Mouse (Mus musculus): ENCODE data around the gene Uhrf1bp1. TPM values are rescaled to one million over a fixed set of nuclear protein-coding genes. Genes with fewer than 3 reads are reported as not detected.

Gene Uhrf1bp1
- polyA plus RNA-seq, 1 experiment from 2014 or later: 4.9 TPM

- Histone ChIP-seq H3K4me2 (replicated peaks; ENCODE audit: low read depth, low read length) (no peak overlapping the region), H3K27ac (ENCODE audit: low read depth, low read length) (no peak overlapping the region), H3K4me3 (ENCODE audit: low read depth, low read length) (no peak overlapping the region), H3K36me3 (ENCODE audit: control insufficient read depth, insufficient read depth, low read length) (no peaks in the 10 kb centered on the region), H3K27me3 (ENCODE audit: control insufficient read depth, insufficient read depth, low read length) (no peaks in the 10 kb centered on the region), H3K4me1 (replicated peaks; ENCODE audit: control insufficient read depth, insufficient read depth, low read length) (no peaks in the 10 kb centered on the region), H3K9ac (ENCODE audit: low read depth, low read length) (no peak overlapping the region), H3K9me3 (ENCODE audit: control insufficient read depth, low read length) (no peaks in the 10 kb centered on the region)
- DNase-seq (ENCODE audit: low spot score) (no peak), ATAC-seq (ENCODE audit: low FRiP score) (no peak)
- WGBS: 91% methylated on average over 4 of the region's 4 CpGs
Measured at GRCm38 (mm10) chr17:27937054-27937615, 80.9 kb downstream of the Uhrf1bp1 start.

DNA sequence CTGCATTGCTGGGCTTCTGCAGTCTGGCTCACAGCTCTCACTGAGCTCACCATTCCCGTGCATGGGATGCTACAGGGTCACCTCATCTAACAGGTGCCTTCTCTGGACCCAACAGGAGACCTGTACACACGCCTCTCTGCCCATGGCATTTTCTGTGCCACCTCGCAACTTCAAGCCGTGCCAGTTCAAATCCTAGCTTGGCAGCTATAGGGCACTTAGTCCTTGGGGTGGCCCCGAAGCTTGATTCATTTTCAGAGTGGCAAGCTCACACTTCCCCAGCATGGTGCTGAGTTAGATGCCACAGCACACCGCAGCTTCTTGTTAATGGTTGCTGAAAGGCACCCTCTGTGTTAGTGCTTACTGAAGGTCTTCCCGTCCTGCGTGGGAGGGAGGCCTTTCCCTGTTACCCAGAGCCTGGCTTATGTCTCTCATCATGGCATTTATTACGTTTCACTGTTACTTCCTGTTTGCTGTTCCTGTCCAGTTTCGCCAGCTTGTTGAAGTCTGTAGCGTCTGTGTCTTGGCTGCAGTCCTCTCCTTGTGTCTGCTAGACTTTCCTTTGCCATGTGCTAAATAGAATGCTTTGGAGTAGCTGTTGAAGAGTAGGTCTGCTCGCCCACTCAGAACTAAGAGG is 82.0 kb downstream of the Uhrf1bp1 start:
- Histone ChIP-seq H3K4me3 (ENCODE audit: low read depth, low read length) (no peak overlapping the region), H3K4me2 (replicated peaks; ENCODE audit: low read depth, low read length) (no peak overlapping the region), H3K9ac (ENCODE audit: low read depth, low read length) (no peak overlapping the region), H3K27ac (ENCODE audit: low read depth, low read length) (no peak overlapping the region), H3K4me1 (replicated peaks; ENCODE audit: control insufficient read depth, insufficient read depth, low read length) (no peaks in the 10 kb centered on the region), H3K9me3 (ENCODE audit: control insufficient read depth, low read length) (no peaks in the 10 kb centered on the region), H3K36me3 (ENCODE audit: control insufficient read depth, insufficient read depth, low read length) (no peaks in the 10 kb centered on the region), H3K27me3 (ENCODE audit: control insufficient read depth, insufficient read depth, low read length) (no peaks in the 10 kb centered on the region)
- DNase-seq (ENCODE audit: low spot score): no peak
- WGBS: 84% methylated on average over 12 of the region's 12 CpGs
- no peak for ATAC-seq (ENCODE audit: low FRiP score)

DNA sequence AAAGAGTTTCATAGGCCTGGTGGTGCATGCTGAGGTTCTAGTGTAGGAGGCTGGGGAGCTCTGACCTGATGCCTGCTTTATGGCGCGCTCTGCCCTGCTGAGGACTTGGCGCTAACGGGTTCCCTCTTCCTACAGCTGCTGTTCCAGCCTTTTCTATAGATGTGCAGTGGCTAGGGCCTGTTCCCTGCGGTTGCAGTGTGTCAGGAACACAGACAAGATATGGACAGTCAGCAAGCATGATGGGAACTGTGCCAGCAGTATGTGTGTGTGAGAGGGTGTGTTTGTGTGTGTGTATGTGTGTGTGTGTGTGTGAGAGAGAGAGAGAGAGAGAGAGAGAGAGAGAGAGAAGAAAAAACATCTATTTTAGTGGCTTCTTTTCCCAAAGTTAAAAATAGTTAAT is 82.8 kb downstream of the Uhrf1bp1 start:
- Histone ChIP-seq H3K9me3 (ENCODE audit: control insufficient read depth, low read length) (no peaks in the 10 kb centered on the region), H3K27ac (ENCODE audit: low read depth, low read length) (no peak overlapping the region), H3K4me1 (replicated peaks; ENCODE audit: control insufficient read depth, insufficient read depth, low read length) (no peaks in the 10 kb centered on the region), H3K9ac (ENCODE audit: low read depth, low read length) (no peak overlapping the region), H3K36me3 (ENCODE audit: control insufficient read depth, insufficient read depth, low read length) (no peaks in the 10 kb centered on the region), H3K27me3 (ENCODE audit: control insufficient read depth, insufficient read depth, low read length) (no peaks in the 10 kb centered on the region), H3K4me3 (ENCODE audit: low read depth, low read length) (no peak overlapping the region), H3K4me2 (replicated peaks; ENCODE audit: low read depth, low read length) (no peak overlapping the region)
- no peak for ATAC-seq (ENCODE audit: low FRiP score)
- 86% methylated on average over 5 of the region's 5 CpGs for WGBS
- no peak for DNase-seq (ENCODE audit: low spot score)

DNA sequence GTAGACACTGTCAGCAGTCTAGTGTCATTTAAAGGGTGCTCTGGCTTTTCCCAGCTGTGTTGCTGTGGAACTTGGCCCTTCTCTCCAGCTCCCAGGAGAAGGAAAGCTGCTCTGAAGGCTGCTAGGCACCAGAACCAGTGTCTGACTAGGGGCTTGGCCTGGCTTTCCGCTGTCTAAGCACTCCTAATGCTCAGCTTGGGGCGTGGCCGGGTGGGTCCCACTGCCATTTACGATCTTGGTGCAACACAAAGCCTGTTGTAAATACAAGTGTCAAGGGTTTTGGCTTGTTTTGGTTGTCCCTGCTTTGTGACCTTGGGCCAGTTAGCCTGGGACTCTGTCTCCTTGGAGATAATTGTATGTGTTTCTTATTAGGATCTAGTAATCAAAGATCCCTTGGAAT is 84.1 kb downstream of the Uhrf1bp1 start:
- Histone ChIP-seq H3K27ac (ENCODE audit: low read depth, low read length) (no peak overlapping the region), H3K36me3 (ENCODE audit: control insufficient read depth, insufficient read depth, low read length) (no peaks in the 10 kb centered on the region), H3K4me2 (replicated peaks; ENCODE audit: low read depth, low read length) (no peak overlapping the region), H3K4me1 (replicated peaks; ENCODE audit: control insufficient read depth, insufficient read depth, low read length) (no peaks in the 10 kb centered on the region), H3K9me3 (ENCODE audit: control insufficient read depth, low read length) (no peaks in the 10 kb centered on the region), H3K9ac (ENCODE audit: low read depth, low read length) (no peak overlapping the region), H3K27me3 (ENCODE audit: control insufficient read depth, insufficient read depth, low read length) (no peaks in the 10 kb centered on the region), H3K4me3 (ENCODE audit: low read depth, low read length) (no peak overlapping the region)
- DNase-seq (ENCODE audit: low spot score): no peak
- no peak for ATAC-seq (ENCODE audit: low FRiP score)
- WGBS: 73% methylated on average over 4 of the region's 4 CpGs

GRCm38 (mm10) chr17:27941178-27941577 is 84.9 kb downstream of the Uhrf1bp1 start:
- H3K4me1 ChIP-seq (replicated peaks; ENCODE audit: control insufficient read depth, insufficient read depth, low read length): no peaks in the 10 kb centered on the region
- no peak overlapping the region for H3K4me2 ChIP-seq (replicated peaks; ENCODE audit: low read depth, low read length)
- H3K9me3 ChIP-seq (ENCODE audit: control insufficient read depth, low read length): no peaks in the 10 kb centered on the region
- WGBS: 76% methylated on average over 5 of the region's 5 CpGs
- DNase-seq (ENCODE audit: low spot score) (no peak), ATAC-seq (ENCODE audit: low FRiP score) (no peak)
- H3K4me3 ChIP-seq (ENCODE audit: low read depth, low read length): no peak overlapping the region
- H3K27me3 ChIP-seq (ENCODE audit: control insufficient read depth, insufficient read depth, low read length): no peaks in the 10 kb centered on the region
- no peak overlapping the region for H3K27ac ChIP-seq (ENCODE audit: low read depth, low read length)
- H3K36me3 ChIP-seq (ENCODE audit: control insufficient read depth, insufficient read depth, low read length): no peaks in the 10 kb centered on the region
- H3K9ac ChIP-seq (ENCODE audit: low read depth, low read length): no peak overlapping the region

GRCm38 (mm10) chr17:27941698-27942097 is 85.5 kb downstream of the Uhrf1bp1 start:
- H3K27ac ChIP-seq (ENCODE audit: low read depth, low read length): no peak overlapping the region
- WGBS: 70% methylated on average over 2 of the region's 2 CpGs
- no peak overlapping the region; the same call in 1 of the 2 replicates for H3K9ac ChIP-seq (ENCODE audit: low read depth, low read length)
- ATAC-seq (ENCODE audit: low FRiP score) (no peak), DNase-seq (ENCODE audit: low spot score) (no peak)
- no peak overlapping the region for H3K4me3 ChIP-seq (ENCODE audit: low read depth, low read length)
- no peak overlapping the region for H3K4me2 ChIP-seq (replicated peaks; ENCODE audit: low read depth, low read length)
- H3K27me3 ChIP-seq (ENCODE audit: control insufficient read depth, insufficient read depth, low read length): no peaks in the 10 kb centered on the region
- H3K4me1 ChIP-seq (replicated peaks; ENCODE audit: control insufficient read depth, insufficient read depth, low read length): no peaks in the 10 kb centered on the region
- no peaks in the 10 kb centered on the region for H3K9me3 ChIP-seq (ENCODE audit: control insufficient read depth, low read length)
- no peaks in the 10 kb centered on the region for H3K36me3 ChIP-seq (ENCODE audit: control insufficient read depth, insufficient read depth, low read length)

GRCm38 (mm10) chr17:27942131-27942530 is 85.9 kb downstream of the Uhrf1bp1 start:
- no peaks in the 10 kb centered on the region for H3K36me3 ChIP-seq (ENCODE audit: control insufficient read depth, insufficient read depth, low read length)
- no peak for ATAC-seq (ENCODE audit: low FRiP score)
- no peaks in the 10 kb centered on the region for H3K4me1 ChIP-seq (replicated peaks; ENCODE audit: control insufficient read depth, insufficient read depth, low read length)
- 92% methylated on average over 4 of the region's 4 CpGs for WGBS
- no peak overlapping the region for H3K4me2 ChIP-seq (replicated peaks; ENCODE audit: low read depth, low read length)
- H3K27me3 ChIP-seq (ENCODE audit: control insufficient read depth, insufficient read depth, low read length): no peaks in the 10 kb centered on the region
- H3K9me3 ChIP-seq (ENCODE audit: control insufficient read depth, low read length): no peaks in the 10 kb centered on the region
- H3K4me3 ChIP-seq (ENCODE audit: low read depth, low read length): no peak overlapping the region
- H3K27ac ChIP-seq (ENCODE audit: low read depth, low read length): no peak overlapping the region
- H3K9ac ChIP-seq (ENCODE audit: low read depth, low read length): no peak overlapping the region
- no peak for DNase-seq (ENCODE audit: low spot score)

GRCm38 (mm10) chr17:27945546-27946216 is 89.4 kb downstream of the Uhrf1bp1 start:
- Histone ChIP-seq H3K4me3 (ENCODE audit: low read depth, low read length) (no peak overlapping the region), H3K36me3 (ENCODE audit: control insufficient read depth, insufficient read depth, low read length) (no peaks in the 10 kb centered on the region), H3K9me3 (ENCODE audit: control insufficient read depth, low read length) (no peaks in the 10 kb centered on the region), H3K27ac (ENCODE audit: low read depth, low read length) (peak overlapping the region; percentile 27; the same call in 1 of the 2 replicates), H3K4me2 (replicated peaks; ENCODE audit: low read depth, low read length) (no peak overlapping the region), H3K4me1 (replicated peaks; ENCODE audit: control insufficient read depth, insufficient read depth, low read length) (no peaks in the 10 kb centered on the region), H3K27me3 (ENCODE audit: control insufficient read depth, insufficient read depth, low read length) (no peaks in the 10 kb centered on the region), H3K9ac (ENCODE audit: low read depth, low read length) (no peak overlapping the region)
- ATAC-seq (ENCODE audit: low FRiP score): no peak
- 69% methylated on average over 6 of the region's 6 CpGs for WGBS
- DNase-seq (ENCODE audit: low spot score): no peak

DNA sequence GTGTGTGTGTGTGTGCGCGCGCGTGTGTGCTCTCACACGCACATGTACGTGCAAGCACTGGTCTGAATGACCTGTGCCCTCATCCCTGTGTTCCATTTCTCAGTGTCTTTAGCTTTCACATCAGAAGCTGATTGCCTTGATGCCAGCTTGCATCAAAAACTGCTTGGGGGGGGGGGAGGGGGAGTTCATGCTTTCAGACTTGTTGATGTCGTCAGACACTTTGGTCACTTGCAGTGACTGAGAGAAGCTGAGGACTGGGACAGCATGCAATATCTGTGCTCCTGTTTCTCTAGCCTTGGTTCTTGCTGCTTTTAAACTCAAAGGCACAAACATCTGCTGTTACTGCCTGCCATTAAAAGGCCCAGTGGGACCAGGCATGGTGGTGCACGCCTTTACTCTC is 90.1 kb downstream of the Uhrf1bp1 start:
- H3K4me2 ChIP-seq (replicated peaks; ENCODE audit: low read depth, low read length): no peak overlapping the region
- no peaks in the 10 kb centered on the region for H3K27me3 ChIP-seq (ENCODE audit: control insufficient read depth, insufficient read depth, low read length)
- H3K9ac ChIP-seq (ENCODE audit: low read depth, low read length): no peak overlapping the region
- H3K36me3 ChIP-seq (ENCODE audit: control insufficient read depth, insufficient read depth, low read length): no peaks in the 10 kb centered on the region
- no peak for DNase-seq (ENCODE audit: low spot score)
- WGBS: 84% methylated on average over 8 of the region's 8 CpGs
- H3K4me1 ChIP-seq (replicated peaks; ENCODE audit: control insufficient read depth, insufficient read depth, low read length): no peaks in the 10 kb centered on the region
- no peak overlapping the region for H3K4me3 ChIP-seq (ENCODE audit: low read depth, low read length)
- H3K9me3 ChIP-seq (ENCODE audit: control insufficient read depth, low read length): no peaks in the 10 kb centered on the region
- ATAC-seq (ENCODE audit: low FRiP score): no peak
- no peak overlapping the region for H3K27ac ChIP-seq (ENCODE audit: low read depth, low read length)
